Mouse (Mus musculus): ENCODE data around the gene Proser3.
"Not testable (repeated sequence)": the region's sequence is repeated elsewhere in the genome, so short reads cannot be mapped to it uniquely, and the experiment has no call there.

The Proser3 gene

DNA sequence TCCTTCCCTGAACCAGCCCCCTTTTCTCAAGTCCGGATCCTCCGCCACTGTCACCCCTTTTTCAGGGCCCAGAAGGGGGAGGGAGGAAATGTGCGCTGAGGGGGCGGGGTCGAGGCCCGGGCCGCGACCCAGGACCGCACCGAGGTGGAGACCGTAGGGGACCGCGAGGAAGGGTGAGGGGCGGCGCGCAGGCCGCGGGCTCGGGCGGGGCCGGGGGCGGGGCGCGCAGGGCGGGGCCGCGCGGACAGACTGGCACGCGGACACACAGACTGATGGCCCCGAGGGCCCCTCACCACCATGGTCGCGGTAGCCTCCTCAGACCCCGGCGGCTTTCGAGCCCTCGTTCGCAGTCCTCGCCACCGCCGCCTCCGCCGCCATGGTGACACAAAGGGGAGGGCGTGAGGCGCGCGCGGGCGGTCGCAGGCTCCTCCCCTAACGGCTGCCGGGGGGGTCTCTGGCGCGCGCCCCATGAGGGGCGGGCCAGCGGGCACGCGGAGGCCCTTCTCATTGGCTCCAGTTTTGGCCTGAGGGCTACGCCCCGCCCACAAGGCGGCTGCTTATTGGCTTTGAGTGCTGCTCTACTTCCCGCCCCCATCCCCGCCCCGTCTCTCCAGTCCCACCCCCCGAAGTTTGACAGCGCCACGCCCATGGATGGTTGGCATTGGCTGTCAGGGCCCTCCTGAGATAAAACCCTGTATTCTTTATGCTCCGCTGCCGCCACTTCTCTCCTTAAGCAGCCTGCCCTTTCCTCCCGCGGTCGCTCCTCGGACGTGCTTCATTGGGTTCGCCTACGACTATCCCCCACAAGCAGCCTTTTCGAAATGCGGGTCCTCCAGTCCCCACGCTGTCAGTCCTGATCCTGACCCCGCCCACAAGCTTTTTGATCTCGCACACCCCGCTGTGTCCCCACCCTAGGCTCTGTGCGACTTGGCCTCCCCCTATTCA lies 17.2 kb downstream of the Proser3 start, which contains the start of gene Arhgap33:
TSS of gene Arhgap33 (minus strand) at position 428 of the 945 bp plus-strand sequence.
- peak; percentile 95 for DNase-seq

DNA sequence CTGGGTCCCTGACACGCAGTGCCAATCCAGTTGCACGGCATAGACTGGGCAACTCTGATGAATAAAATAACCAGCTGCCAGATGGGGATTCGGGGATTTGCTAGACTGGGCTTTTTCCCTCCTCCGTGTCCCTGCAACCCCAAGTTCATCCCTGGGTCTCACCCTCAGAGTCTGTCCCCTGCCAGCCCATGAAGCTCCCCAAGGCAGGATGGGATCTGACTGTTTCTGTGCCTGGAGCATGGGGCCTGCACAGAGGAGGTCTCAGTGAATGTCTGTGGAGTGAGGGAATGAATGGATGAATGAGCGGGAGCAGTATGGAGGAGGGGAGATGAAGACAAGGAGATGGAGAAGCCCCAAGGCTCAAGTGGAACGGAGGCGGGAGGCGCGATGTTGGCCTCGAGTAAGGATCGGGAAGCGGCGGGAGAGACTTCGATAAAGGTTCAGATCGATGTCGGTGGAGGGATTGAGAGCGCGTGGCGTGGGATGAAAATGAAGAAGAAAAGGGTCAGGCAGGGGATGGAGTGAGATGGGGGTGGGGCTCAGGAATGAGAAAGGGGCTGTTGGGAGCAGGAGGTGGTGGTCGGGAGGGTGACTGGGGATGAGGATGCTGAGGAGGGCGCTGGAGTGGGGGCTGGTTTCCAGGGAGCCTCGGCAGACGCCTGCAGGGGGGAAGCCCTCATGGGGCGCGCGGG lies 18.0 kb downstream of the Proser3 start:
- DNase-seq, result peak; percentile 48

DNA sequence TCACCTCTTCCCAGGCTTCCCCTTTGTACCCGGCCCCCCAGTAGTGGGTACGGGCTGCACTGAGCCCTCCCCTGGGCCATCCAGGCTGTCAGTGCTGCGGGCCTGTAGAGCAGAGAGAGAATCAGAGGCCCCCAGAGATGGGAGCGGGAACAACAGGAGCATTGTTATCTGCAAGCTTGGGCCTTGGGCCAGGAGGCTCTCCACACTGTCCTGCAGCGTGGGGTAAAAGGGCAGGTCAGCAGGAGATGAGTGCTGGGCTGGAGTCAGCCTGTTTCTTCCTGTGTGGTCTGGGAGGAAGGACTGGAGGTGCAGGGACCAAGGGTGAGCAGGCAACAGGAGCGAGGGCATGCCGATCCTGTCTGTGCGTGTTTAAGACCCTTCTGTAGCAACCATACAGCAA lies 19.2 kb downstream of the Proser3 start:
- DNase-seq, result no peak

DNA sequence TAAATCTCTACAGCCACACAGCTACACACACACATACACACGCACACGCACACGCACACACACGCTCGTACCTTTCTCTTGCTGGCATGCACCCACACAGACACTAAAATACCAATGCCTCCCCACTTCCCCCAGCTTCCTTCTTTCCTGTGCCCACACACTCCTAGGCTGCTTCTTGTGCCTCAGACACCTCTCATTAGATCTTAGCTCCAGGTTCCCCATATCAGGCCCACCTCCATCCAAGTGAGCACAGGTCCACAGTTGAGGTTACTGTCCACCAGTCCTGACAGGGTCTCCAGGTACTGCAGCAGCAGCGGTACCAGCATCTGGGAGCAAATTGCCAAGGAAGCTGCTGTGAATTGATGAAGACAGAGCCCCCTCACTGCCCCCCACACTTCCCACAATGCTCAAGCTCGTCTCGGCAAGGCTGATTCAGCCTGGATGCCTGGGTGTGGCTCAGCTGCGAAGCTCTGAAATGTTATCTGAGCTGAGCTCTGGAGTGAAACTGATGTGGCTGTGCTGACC lies 20.7 kb downstream of the Proser3 start:
- DNase-seq, result no peak

DNA sequence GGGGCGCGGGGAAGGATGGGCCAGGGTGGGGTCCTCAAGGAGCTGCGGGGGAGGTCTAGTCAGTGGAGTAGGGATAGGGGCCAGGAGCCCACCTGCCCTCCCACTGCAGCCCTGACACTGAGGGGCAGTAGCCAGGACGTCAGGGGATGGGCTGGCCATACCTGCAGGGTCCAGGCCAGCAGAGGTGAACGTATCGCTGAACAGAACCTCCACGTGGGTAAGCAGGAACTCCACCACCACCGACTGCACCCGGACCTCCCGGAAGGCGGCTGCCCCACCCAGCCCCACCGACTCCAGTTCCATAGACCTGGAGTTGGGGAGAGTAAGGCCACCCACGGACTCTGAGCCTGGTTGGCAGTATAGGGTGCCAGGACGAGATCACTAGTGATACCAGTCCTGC lies 25.1 kb downstream of the Proser3 start:
- no peak for DNase-seq

DNA sequence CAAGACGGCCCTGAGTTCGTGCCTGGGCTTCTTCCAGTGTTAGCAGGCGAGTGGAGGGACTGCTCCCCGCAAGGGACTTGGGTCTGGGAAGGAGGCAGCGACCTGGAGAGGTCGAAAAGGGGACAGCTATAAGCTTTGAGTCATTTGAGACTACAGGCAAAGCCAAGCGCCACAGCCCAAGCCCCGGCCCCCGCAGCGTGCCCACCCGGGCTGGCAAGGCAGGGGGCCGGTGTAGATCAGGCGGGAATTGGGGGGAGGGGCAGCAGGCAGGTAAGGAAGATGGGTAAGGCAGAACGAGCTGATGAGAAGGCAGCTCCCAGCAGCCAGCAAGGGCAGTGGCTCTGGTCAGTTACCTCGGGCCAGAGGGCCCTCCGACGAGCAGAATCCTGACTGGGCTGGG lies 25.7 kb downstream of the Proser3 start:
- no peak for DNase-seq

DNA sequence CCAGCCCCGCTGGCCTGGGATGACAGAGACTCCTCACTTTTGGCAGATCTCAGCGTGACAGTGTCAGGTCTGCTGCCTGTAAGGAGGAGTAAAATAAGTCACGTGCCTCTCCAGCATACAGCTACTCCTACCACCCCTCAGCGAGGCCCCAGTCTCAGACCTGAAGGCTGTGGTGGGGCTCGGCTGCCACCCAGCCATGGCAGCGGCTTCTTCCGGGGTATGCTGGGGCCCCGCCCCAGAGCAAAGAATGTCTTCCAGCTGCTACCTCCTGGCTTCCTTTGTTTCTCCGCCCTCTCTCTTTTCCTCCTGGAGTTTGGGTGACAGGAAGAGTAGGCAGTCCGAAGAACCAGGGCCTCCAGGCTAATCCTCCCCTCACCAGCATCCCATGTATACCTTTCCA lies 26.1 kb downstream of the Proser3 start:
- no peak for DNase-seq

DNA sequence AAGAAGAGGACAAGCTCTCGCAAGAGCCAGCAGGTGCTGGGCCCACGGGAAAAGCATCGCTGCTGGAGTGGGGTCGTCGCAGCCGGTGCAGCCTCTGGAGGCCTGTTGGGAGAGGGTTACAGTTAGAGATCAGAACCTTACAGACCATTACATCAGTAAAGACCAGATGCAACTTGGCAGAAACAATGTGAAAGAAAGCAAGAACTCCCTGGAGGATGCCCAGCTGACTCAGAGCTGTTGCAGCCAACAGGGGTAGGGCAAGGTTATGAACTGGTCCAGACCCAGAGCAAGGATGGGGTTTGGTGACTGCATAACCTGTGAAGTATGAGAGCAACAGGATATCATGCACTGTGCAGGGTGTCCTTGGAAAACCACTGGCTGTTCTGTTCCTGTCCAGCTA lies 27.6 kb downstream of the Proser3 start:
- no peak for DNase-seq

DNA sequence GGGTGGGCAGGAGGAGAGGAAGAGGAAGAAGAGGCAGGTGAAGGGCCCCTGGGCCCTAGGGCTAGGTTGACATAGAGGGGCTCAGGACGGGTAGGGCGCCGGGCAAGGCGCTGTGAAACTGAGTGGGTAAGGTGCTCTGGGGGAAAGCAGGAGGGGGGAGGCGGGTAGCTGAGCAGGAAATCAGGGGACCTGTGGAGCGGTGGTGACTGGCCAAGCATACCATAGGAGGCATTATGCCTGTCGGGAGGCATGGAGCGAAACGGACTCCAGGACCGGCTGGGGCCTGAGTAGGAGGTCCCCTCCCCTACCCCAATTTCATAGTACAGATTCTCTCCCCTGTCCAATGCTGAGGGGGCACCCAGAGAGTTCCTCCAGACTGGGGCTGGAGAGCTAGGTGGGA lies 29.2 kb downstream of the Proser3 start:
- no peak for DNase-seq

DNA sequence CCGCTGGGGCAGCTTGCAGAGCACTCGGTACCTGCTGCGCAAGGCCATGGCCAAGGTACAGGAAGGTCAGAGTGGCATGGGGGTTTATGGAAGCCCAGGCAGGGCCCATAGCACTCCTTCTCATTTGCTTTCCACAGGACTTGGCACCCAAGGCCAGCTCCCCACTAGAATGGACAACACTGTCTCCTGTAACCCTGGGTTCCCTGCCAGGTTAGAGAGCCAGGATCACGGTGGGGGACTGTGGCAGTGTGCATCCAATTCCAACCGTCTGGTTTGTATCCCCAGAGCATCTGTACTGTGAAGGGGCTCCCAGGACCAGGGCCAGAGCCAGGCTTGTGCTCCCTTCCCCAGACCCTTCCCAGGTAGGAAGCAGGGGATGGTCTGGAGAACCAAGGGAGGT lies 31.2 kb downstream of the Proser3 start:
- peak; percentile 62 for DNase-seq

DNA sequence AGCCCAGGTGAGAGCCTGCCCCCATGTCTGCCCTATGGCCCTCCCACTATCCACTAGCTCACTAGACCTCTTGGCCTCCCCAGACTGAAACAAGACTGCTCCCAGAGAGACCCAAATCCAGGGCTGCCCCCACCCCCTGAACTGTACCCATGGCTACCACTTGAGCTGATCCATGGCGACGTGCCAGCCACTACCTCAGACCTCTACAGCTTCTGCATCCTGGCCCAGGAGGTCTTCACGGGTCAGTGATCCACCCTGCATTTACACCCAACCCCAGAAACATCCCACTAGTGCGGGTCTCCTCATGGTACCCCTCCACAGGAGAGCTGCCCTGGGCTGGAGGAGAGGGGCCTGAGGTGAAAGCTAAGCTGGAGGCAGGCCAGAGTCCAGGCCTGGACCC lies 31.7 kb downstream of the Proser3 start:
- DNase-seq, result no peak

DNA sequence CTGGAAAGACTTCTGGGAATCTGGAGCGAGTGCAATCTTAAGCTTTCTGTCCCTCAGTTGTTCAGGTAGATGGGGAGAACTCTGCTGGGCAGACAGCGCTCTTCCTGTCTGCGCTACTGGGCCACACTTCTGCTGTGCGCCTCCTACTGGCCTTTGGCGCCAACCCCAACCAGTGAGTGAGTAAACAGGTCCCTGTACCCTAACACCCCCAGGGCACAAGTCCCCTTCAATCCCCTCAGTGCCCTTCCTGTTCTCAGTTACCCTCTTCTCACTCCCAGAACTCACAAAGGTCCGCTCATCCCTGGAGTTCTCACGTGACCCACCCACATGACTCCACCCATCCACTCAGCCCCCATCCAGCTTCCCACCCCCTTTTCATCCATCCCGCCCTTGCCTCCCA lies 33.8 kb downstream of the Proser3 start:
- no peak for DNase-seq

DNA sequence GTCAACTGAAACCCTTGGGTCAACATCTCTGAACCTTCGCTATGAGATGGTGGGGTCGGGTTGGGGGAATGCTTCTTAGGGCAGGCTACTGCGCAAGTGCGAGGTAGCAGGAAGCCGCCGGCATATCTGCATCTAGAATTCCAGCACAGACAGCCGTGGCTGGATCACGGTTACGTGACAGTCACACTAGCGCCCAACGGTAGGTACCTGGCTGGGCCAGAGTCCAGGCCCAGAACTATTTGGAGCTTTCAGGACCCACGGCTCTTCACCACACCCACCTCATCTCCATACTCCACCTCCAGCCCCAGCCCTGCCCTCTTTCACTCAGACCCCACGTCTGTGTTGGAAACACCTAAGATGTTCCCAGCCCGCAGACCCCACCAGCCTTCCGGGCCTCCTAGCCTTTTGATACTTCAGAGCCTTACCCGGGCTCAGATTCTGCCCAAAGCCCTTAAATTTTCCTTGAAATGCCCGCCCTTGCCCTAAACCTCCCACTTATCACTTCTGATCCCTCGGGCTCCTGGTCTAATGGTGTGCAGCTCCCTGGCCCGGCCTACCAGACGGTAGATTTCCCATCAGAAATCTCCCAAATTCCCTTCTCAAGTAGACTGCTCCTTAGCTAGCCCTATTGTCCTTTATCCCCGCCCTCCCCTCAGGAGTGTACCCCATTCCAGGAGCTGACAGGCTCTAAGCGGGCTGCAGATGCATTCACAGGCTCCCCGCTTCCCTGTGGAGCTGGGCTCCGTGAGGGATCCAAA lies 36.9 kb downstream of the Proser3 start:
- DNase-seq, result no peak

DNA sequence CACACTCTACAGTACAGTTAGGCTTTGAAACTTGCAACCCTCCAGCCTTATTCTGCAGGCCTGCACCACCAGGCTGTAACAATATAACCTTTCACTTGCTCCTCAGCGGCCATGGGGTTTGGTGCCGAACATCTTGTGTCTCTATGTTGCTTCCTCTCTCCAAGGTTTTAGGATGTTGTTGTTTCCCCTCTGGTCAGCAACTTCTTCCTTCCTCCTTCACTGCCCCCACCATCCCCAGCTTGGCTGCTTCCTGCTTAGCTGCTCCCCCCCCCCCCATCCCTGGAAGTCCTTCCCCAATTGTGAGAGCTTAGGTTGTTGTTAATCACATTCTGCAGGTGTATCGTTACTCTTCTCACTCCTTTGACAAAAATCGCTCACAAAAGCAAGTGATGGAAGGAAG lies 44.0 kb downstream of the Proser3 start:
- DNase-seq, result no peak

DNA sequence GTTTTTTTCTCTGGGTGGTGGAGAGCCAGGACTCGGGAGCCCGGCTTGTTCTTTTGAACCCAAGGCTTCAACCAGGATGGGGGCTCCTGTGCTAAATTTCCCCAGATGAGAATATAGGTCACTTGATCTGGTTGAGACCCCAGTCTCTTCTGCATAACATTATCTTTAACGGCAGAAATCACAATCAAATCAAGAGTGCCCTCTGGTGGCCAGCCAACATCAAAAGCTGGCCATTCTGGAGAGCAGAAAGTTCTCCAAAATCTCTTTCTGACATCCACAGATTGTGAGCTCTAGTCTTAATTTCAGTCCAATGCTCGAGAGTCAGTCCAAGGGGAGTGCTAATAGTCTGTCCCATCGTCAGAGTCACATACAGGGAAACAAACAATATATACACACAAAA lies 50.9 kb downstream of the Proser3 start:
- not testable (repeated sequence) for DNase-seq

DNA sequence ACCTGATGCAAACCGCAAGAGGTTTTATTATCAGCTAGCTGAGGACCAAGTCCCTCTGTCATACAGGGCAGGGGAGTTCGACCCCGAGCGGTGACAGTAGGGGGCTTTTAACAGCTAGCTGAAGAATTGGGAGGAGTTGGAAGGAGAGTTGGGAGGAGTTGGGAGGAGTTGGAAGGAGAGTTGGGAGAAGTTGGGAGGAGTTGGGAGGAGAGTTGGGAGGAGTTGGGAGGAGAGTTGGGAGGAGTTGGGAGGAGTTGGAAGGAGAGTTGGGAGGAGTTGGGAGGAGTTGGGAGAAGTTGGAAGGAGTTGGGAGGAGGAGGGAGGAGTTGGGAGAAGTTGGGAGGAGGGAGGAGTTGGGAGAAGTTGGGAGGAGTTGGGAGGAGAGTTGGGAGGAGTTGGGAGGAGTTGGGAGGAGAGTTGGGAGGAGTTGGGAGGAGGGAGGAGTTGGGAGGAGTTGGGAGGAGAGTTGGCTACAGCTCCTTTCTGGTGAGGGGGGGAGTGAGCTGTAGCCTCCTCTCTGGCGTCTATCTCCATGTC lies 56.5 kb downstream of the Proser3 start:
- DNase-seq, result not testable (repeated sequence)

DNA sequence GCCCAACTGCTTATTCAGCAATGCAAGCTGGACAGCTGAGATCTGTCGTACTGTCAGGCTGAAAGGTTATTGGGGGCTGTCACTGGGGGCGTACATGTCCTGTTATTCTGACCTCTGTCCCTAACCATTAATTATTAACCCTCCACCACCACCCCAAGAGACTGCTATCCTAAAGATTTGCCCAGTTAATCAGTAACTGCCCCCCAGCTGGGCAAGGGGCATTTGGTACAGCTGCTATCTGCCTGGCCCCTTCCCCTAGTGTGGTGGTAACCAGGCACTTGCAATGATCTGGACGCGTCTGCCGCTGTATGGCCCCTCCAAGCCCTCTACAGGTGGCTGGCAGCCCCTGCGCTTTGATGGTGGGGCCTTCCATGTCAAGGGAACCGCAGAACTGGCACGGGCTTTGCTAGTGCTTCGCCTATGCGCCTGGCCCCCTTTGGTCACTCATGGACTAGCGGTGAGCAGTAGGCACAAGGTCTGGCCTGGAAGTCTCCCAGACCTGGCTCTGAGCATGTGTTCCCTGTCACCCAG lies 58.6 kb downstream of the Proser3 start, which contains the start of gene Prodh2:
TSS of gene Prodh2 (plus strand) at position 222 of the 531 bp plus-strand sequence.
- DNase-seq, result no peak

DNA sequence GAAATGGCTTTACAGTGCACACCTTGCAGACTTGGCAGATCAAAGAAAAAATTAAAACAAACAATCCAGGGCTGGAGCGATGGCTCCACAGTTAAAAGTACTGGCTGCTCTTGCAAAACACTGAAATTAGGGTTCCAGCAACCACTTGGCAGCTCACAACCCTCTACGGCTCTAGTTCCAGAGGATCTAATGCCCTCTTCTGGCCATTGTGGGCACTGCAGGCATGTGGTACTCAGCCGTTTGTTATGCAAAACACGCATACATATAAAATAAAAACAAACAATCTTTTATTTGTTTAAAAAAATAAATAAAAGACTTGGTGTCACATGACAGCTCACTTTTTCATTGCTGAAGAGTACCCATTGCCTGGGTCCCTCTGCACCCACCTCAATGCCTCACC lies 59.3 kb downstream of the Proser3 start:
- peak; percentile 75 for DNase-seq

DNA sequence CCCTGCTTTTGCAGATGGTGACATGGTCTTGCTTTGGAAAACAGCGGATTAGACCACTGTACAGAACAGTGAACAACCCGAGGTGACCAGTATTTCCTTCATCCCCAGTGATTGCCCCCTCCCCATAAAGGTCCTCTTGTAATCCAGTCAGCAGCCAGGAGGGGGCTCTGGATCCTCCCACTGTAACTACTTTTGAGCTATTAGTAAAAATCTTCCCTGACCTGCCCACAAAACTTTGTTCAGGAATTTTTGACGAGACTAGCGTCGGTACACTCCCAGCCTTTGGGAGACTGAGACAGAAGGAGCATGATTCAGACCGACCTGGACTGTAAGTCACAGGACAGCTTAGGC lies 61.2 kb downstream of the Proser3 start:
- DNase-seq, result no peak

DNA sequence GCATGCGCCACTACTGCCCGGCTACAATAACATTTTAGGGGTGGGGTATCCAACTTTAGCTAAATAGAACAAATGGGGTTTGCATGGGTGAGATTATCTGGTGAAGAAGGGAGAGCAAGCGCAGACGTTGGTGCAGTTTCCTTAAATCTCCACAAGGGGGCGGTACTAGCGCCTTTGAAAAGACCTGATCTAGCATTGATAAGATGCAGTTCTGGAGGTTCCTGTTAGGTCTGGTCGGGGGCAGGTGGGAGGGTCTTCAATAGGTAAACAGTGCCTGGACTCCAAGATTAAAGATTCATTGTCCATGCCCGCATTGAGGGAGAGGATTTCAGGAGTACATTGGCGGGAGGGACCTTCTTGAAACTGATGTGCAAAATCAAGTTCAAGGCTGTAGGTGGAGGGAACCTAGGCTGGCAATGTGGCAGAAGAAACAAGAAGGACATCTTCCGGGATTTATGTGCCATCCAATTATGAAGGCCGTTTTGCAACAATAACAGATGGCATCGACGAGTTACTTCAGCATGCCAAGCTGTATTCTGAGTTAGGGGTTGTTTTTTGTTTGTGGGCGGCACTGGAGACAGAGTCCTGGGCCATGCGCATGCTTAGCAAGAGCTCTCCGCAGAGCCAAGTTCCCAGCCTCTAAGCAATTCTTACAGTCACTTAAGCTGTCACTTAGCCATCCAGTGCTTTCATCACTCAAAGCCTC lies 61.7 kb downstream of the Proser3 start:
- peak; percentile 35 for DNase-seq
